Mouse (Mus musculus): Measurements from ENCODE around the gene Rere. TPM values are rescaled to one million over a fixed set of nuclear protein-coding genes. Genes with fewer than 3 reads are reported as not detected.

Gene Rere
- polyA plus RNA-seq, 1 experiment from 2014 or later, result 28.4 TPM

- Histone ChIP-seq H3K27me3 (replicated peaks) (no peaks in the 10 kb centered on the region), H3K9ac (no peak overlapping the region)
- 96% methylated on average over 20 of the region's 20 CpGs for WGBS
Observed at GRCm38 (mm10) chr4:150616841-150617240, 335.4 kb downstream of the Rere start.

GRCm38 (mm10) chr4:150619011-150619410 is 337.6 kb downstream of the Rere start:
- no peak for ATAC-seq
- no peak overlapping the region for H3K4me3 ChIP-seq (replicated peaks)
- H3K27me3 ChIP-seq (replicated peaks), result no peaks in the 10 kb centered on the region
- H3K4me2 ChIP-seq (replicated peaks), result no peak overlapping the region
- no peaks in the 10 kb centered on the region for H3K9me3 ChIP-seq
- 77% methylated on average over 7 of the region's 7 CpGs for WGBS
- no peak overlapping the region for H3K9ac ChIP-seq
- no peak overlapping the region for H3K27ac ChIP-seq
- peaks cover 60% of the 10 kb centered on the region for H3K36me3 ChIP-seq
- no peaks in the 10 kb centered on the region for H3K4me1 ChIP-seq (replicated peaks)

More at GRCm38 (mm10) chr4:150616841-150617240, 335.4 kb downstream of the Rere start:
- H3K4me1 ChIP-seq (replicated peaks), result no peaks in the 10 kb centered on the region
- H3K27ac ChIP-seq, result no peak overlapping the region
- no peak for ATAC-seq
- H3K36me3 ChIP-seq, result peaks cover 80% of the 10 kb centered on the region
- no peak overlapping the region for H3K4me3 ChIP-seq (replicated peaks)
- no peaks in the 10 kb centered on the region for H3K9me3 ChIP-seq
- H3K4me2 ChIP-seq (replicated peaks), result no peak overlapping the region

GRCm38 (mm10) chr4:150622641-150623040 is 341.2 kb downstream of the Rere start:
- no peaks in the 10 kb centered on the region for H3K27me3 ChIP-seq (replicated peaks)
- H3K36me3 ChIP-seq, result peaks cover 25% of the 10 kb centered on the region
- no peak for ATAC-seq
- H3K9me3 ChIP-seq, result no peaks in the 10 kb centered on the region
- H3K9ac ChIP-seq, result no peak overlapping the region
- H3K27ac ChIP-seq, result no peak overlapping the region
- H3K4me1 ChIP-seq (replicated peaks), result 0 out of 2 replicates have a peak, but pooled peaks cover 3% of the 10 kb centered on the region
- H3K4me3 ChIP-seq (replicated peaks), result no peak overlapping the region
- no peak overlapping the region for H3K4me2 ChIP-seq (replicated peaks)
- WGBS, result 92% methylated on average over 13 of the region's 13 CpGs

GRCm38 (mm10) chr4:150624214-150624823 is 342.9 kb downstream of the Rere start:
- WGBS, result 50% methylated on average over 11 of the region's 11 CpGs
- H3K27me3 ChIP-seq (replicated peaks), result no peaks in the 10 kb centered on the region
- no peak overlapping the region for H3K27ac ChIP-seq
- H3K9ac ChIP-seq, result no peak overlapping the region
- H3K4me3 ChIP-seq (replicated peaks), result no peak overlapping the region
- peaks cover 10% of the 10 kb centered on the region for H3K36me3 ChIP-seq
- no peak for ATAC-seq
- H3K9me3 ChIP-seq, result no peaks in the 10 kb centered on the region
- H3K4me1 ChIP-seq (replicated peaks), result 0 out of 2 replicates have a peak, but pooled peaks cover 3% of the 10 kb centered on the region
- H3K4me2 ChIP-seq (replicated peaks), result no peak overlapping the region

- WGBS, result 70% methylated on average over 4 of the region's 4 CpGs
Observed at GRCm38 (mm10) chr4:150624933-150625332, 343.5 kb downstream of the Rere start.

GRCm38 (mm10) chr4:150625425-150625824 is 344.0 kb downstream of the Rere start:
- Histone ChIP-seq H3K4me1 (replicated peaks) (0 out of 2 replicates have a peak, but pooled peaks cover 3% of the 10 kb centered on the region), H3K9me3 (no peaks in the 10 kb centered on the region), H3K4me2 (replicated peaks) (no peak overlapping the region), H3K27ac (no peak overlapping the region), H3K9ac (no peak overlapping the region), H3K27me3 (replicated peaks) (no peaks in the 10 kb centered on the region), H3K36me3 (peaks cover 5% of the 10 kb centered on the region), H3K4me3 (replicated peaks) (no peak overlapping the region)
- peak; percentile 65 for ATAC-seq
- 27% methylated on average over 1 of the region's 1 CpGs for WGBS

More at GRCm38 (mm10) chr4:150624933-150625332, 343.5 kb downstream of the Rere start:
- no peak for ATAC-seq
- Histone ChIP-seq H3K36me3 (peaks cover 9% of the 10 kb centered on the region), H3K9me3 (no peaks in the 10 kb centered on the region), H3K4me2 (replicated peaks) (no peak overlapping the region), H3K27ac (no peak overlapping the region), H3K4me1 (replicated peaks) (0 out of 2 replicates have a peak, but pooled peaks cover 3% of the 10 kb centered on the region), H3K4me3 (replicated peaks) (no peak overlapping the region), H3K27me3 (replicated peaks) (no peaks in the 10 kb centered on the region), H3K9ac (no peak overlapping the region)

- Histone ChIP-seq H3K4me3 (replicated peaks) (no peak overlapping the region), H3K27me3 (replicated peaks) (no peaks in the 10 kb centered on the region), H3K27ac (no peak overlapping the region), H3K4me1 (replicated peaks) (0 out of 2 replicates have a peak, but pooled peaks cover 3% of the 10 kb centered on the region), H3K9ac (no peak overlapping the region), H3K36me3 (0 out of 2 replicates have a peak, but pooled peaks cover 2% of the 10 kb centered on the region), H3K4me2 (replicated peaks) (no peak overlapping the region), H3K9me3 (no peaks in the 10 kb centered on the region)
- 48% methylated on average over 6 of the region's 6 CpGs for WGBS
- ATAC-seq, result peak; percentile 50
Observed at GRCm38 (mm10) chr4:150625951-150626732, 344.7 kb downstream of the Rere start.

- Histone ChIP-seq H3K9me3 (no peaks in the 10 kb centered on the region), H3K27me3 (replicated peaks) (no peaks in the 10 kb centered on the region), H3K4me3 (replicated peaks) (no peak overlapping the region), H3K27ac (no peak overlapping the region), H3K4me2 (replicated peaks) (no peak overlapping the region), H3K4me1 (replicated peaks) (0 out of 2 replicates have a peak, but pooled peaks cover 1% of the 10 kb centered on the region), H3K36me3 (no peaks in the 10 kb centered on the region), H3K9ac (no peak overlapping the region)
- ATAC-seq, result no peak
- WGBS, result 55% methylated on average over 11 of the region's 11 CpGs
Observed at GRCm38 (mm10) chr4:150629266-150629665, 347.8 kb downstream of the Rere start.

GRCm38 (mm10) chr4:150635568-150635967 is 354.1 kb downstream of the Rere start:
- Histone ChIP-seq H3K4me1 (replicated peaks) (no peaks in the 10 kb centered on the region), H3K9ac (no peak overlapping the region), H3K4me2 (replicated peaks) (no peak overlapping the region), H3K27me3 (replicated peaks) (no peaks in the 10 kb centered on the region), H3K27ac (no peak overlapping the region), H3K36me3 (no peaks in the 10 kb centered on the region), H3K4me3 (replicated peaks) (no peak overlapping the region), H3K9me3 (no peaks in the 10 kb centered on the region)
- WGBS, result 86% methylated on average over 10 of the region's 10 CpGs
- no peak for ATAC-seq

- Histone ChIP-seq H3K9ac (no peak overlapping the region), H3K27me3 (replicated peaks) (no peaks in the 10 kb centered on the region), H3K36me3 (no peaks in the 10 kb centered on the region), H3K4me2 (replicated peaks) (no peak overlapping the region), H3K4me1 (replicated peaks) (no peaks in the 10 kb centered on the region), H3K4me3 (replicated peaks) (no peak overlapping the region), H3K27ac (no peak overlapping the region), H3K9me3 (no peaks in the 10 kb centered on the region)
- WGBS, result 83% methylated on average over 6 of the region's 6 CpGs
- ATAC-seq, result no peak
Observed at GRCm38 (mm10) chr4:150636635-150637034, 355.2 kb downstream of the Rere start.

- no peaks in the 10 kb centered on the region for H3K9me3 ChIP-seq
- no peaks in the 10 kb centered on the region for H3K4me1 ChIP-seq (replicated peaks)
- 90% methylated on average over 9 of the region's 9 CpGs for WGBS
- H3K36me3 ChIP-seq, result no peaks in the 10 kb centered on the region
- H3K4me3 ChIP-seq (replicated peaks), result no peak overlapping the region
- ATAC-seq, result no peak
- no peak overlapping the region for H3K4me2 ChIP-seq (replicated peaks)
- H3K9ac ChIP-seq, result no peak overlapping the region
- H3K27me3 ChIP-seq (replicated peaks), result no peaks in the 10 kb centered on the region
- H3K27ac ChIP-seq, result no peak overlapping the region
Observed at GRCm38 (mm10) chr4:150644299-150644698, 362.9 kb downstream of the Rere start.

GRCm38 (mm10) chr4:150649327-150649726 is 367.9 kb downstream of the Rere start:
- H3K4me2 ChIP-seq (replicated peaks), result no peak overlapping the region
- H3K27me3 ChIP-seq (replicated peaks), result peaks cover 15% of the 10 kb centered on the region
- 80% methylated on average over 5 of the region's 5 CpGs for WGBS
- no peak overlapping the region for H3K27ac ChIP-seq
- ATAC-seq, result no peak
- H3K36me3 ChIP-seq, result no peaks in the 10 kb centered on the region
- H3K9me3 ChIP-seq, result no peaks in the 10 kb centered on the region
- no peak overlapping the region for H3K9ac ChIP-seq
- no peak overlapping the region for H3K4me3 ChIP-seq (replicated peaks)
- 0 out of 2 replicates have a peak, but pooled peaks cover 8% of the 10 kb centered on the region for H3K4me1 ChIP-seq (replicated peaks)

All from intestine, embryonic 15.5 days (tissue).